Mouse (Mus musculus): ENCODE results near the gene Slc6a1.

DNA sequence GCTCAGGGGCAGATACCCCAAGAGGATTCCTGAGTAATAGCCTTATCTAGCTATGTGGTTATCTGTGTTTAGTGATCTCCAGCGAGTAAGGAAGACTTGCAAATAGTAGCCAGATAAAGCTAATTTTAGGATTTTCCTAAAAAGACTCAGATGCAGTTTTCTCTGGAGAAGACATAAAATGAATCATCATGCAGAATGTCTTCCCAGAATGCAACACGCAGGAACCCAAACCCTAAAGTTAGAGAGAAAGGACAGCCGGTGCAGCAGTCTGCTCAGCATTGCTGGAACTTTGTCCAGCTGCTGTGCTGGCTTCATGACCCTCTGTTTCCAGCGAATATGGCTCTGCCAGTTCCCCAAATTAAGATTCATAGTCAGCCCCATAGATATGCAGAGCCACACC, 72.2 kb downstream of the Slc6a1 start:
- TF ChIP-seq CTCF (IDR thresholded peaks at IDR 0.05; ENCODE audit: control insufficient read depth, insufficient read depth, insufficient replicate concordance, low read depth, low read length) = no peak
- no peak for TF ChIP-seq POLR2A (IDR thresholded peaks at IDR 0.05; ENCODE audit: control insufficient read depth, low read depth, low read length)
